Mouse (Mus musculus): ENCODE measurements around the gene Aifm1. TPM values are rescaled to one million over a fixed set of nuclear protein-coding genes. Genes with fewer than 3 reads are reported as not detected.

Gene Aifm1
- total RNA-seq, 1 experiment: 88.9 TPM

- no peak overlapping the region; the same call in 1 of the 2 replicates for H3K27ac ChIP-seq (ENCODE audit: insufficient read depth, low read depth, low read length, poor library complexity, severe bottlenecking)
- in situ Hi-C loops (cut with MboI; ENCODE audit: low sequenced_read_pairs in 2 of 2, unreplicated experiment in 2 of 2): no loop called here
- TF ChIP-seq CHD2 (IDR thresholded peaks at IDR 0.05; ENCODE audit: low read depth, low read length) (no peak), HCFC1 (IDR thresholded peaks at IDR 0.05; ENCODE audit: borderline replicate concordance, insufficient read depth, low read length) (no peak), ZC3H11A (IDR thresholded peaks at IDR 0.05; ENCODE audit: borderline replicate concordance, low read depth, low read length) (no peak), MAFK (IDR thresholded peaks at IDR 0.05; ENCODE audit: insufficient read depth, low read depth, low read length) (no peak), ZNF384 (IDR thresholded peaks at IDR 0.05; ENCODE audit: low read depth, low read length) (no peak)
- H3K4me1 ChIP-seq (ENCODE audit: control insufficient read depth in 2 of 2, insufficient read depth in 2 of 2, low read length in 2 of 2, poor library complexity in 1 of 2): peaks cover 1 to 9% of the 10 kb centered on the region in 2 experiments; a peak in 2 of 4 replicates
- DNase-seq (ENCODE audit: low read depth, low spot score): no peak
- H3K9ac ChIP-seq (ENCODE audit: insufficient read depth, low read depth, low read length, poor library complexity, severe bottlenecking): no peak overlapping the region
- no peaks in the 10 kb centered on the region for H3K9me3 ChIP-seq (ENCODE audit: control insufficient read depth, insufficient read depth, low read depth, low read length)
- no peak overlapping the region for H3K4me3 ChIP-seq (ENCODE audit: insufficient read depth in 1 of 2, low read depth in 1 of 2, low read length in 2 of 2, poor library complexity in 1 of 2, severe bottlenecking in 1 of 2)
- H3K36me3 ChIP-seq (ENCODE audit: control insufficient read depth, insufficient read depth, low read length, poor library complexity, severe bottlenecking): no peaks in the 10 kb centered on the region
These were observed 83.8 kb downstream of the Aifm1 start for GRCm38 (mm10) chrX:48429538-48429937.

GRCm38 (mm10) chrX:48429100-48429499 is 84.3 kb downstream of the Aifm1 start:
- H3K4me1 ChIP-seq (ENCODE audit: control insufficient read depth in 2 of 2, insufficient read depth in 2 of 2, low read length in 2 of 2, poor library complexity in 1 of 2): peaks cover 1 to 13% of the 10 kb centered on the region in 2 experiments; a peak in 2 of 4 replicates
- in situ Hi-C loops (cut with MboI; ENCODE audit: low sequenced_read_pairs in 2 of 2, unreplicated experiment in 2 of 2): no loop called here
- no peaks in the 10 kb centered on the region for H3K9me3 ChIP-seq (ENCODE audit: control insufficient read depth, insufficient read depth, low read depth, low read length)
- H3K36me3 ChIP-seq (ENCODE audit: control insufficient read depth, insufficient read depth, low read length, poor library complexity, severe bottlenecking): no peaks in the 10 kb centered on the region
- H3K4me3 ChIP-seq (ENCODE audit: insufficient read depth in 1 of 2, low read depth in 1 of 2, low read length in 2 of 2, poor library complexity in 1 of 2, severe bottlenecking in 1 of 2): no peak overlapping the region
- DNase-seq (ENCODE audit: low read depth, low spot score): no peak
- H3K9ac ChIP-seq (ENCODE audit: insufficient read depth, low read depth, low read length, poor library complexity, severe bottlenecking): no peak overlapping the region
- H3K27ac ChIP-seq (ENCODE audit: insufficient read depth, low read depth, low read length, poor library complexity, severe bottlenecking): no peak overlapping the region
- TF ChIP-seq CHD2 (IDR thresholded peaks at IDR 0.05; ENCODE audit: low read depth, low read length) (no peak), ZNF384 (IDR thresholded peaks at IDR 0.05; ENCODE audit: low read depth, low read length) (0 out of 2 replicates have a peak, but pooled peaks have one; percentile 20), MAFK (IDR thresholded peaks at IDR 0.05; ENCODE audit: insufficient read depth, low read depth, low read length) (no peak)

DNA sequence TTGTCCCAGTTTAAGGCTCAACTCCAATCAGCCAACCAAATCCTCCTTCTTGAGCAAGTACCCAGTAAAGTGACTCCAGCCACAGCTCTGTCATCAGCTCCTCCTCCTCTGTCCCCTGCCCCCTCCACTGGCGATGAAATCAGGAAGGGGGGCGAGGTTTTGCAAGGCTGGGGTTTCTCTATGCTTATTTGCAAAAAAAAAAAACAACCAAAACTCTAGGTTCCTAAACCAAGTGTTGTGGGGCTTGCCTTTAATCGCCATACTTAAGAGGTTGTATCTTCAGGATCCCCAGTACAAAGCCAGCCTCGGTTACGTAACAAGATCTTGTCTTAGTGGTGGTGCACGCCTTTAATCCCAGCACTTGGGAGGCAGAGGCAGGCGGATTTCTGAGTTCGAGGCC is 84.7 kb downstream of the Aifm1 start:
- no peaks in the 10 kb centered on the region for H3K36me3 ChIP-seq (ENCODE audit: control insufficient read depth, insufficient read depth, low read length, poor library complexity, severe bottlenecking)
- no peaks in the 10 kb centered on the region for H3K9me3 ChIP-seq (ENCODE audit: control insufficient read depth, insufficient read depth, low read depth, low read length)
- H3K4me3 ChIP-seq (ENCODE audit: insufficient read depth in 1 of 2, low read depth in 1 of 2, low read length in 2 of 2, poor library complexity in 1 of 2, severe bottlenecking in 1 of 2): no peak overlapping the region
- in situ Hi-C loops (cut with MboI; ENCODE audit: low sequenced_read_pairs in 2 of 2, unreplicated experiment in 2 of 2): no loop called here
- no peak overlapping the region for H3K27ac ChIP-seq (ENCODE audit: insufficient read depth, low read depth, low read length, poor library complexity, severe bottlenecking)
- TF ChIP-seq ZC3H11A (IDR thresholded peaks at IDR 0.05; ENCODE audit: borderline replicate concordance, low read depth, low read length) (no peak), ZNF384 (IDR thresholded peaks at IDR 0.05; ENCODE audit: low read depth, low read length) (no peak), HCFC1 (IDR thresholded peaks at IDR 0.05; ENCODE audit: borderline replicate concordance, insufficient read depth, low read length) (no peak), CHD2 (IDR thresholded peaks at IDR 0.05; ENCODE audit: low read depth, low read length) (no peak), MAFK (IDR thresholded peaks at IDR 0.05; ENCODE audit: insufficient read depth, low read depth, low read length) (no peak)
- peaks cover 0 to 11% of the 10 kb centered on the region in 2 experiments; a peak in 2 of 4 replicates for H3K4me1 ChIP-seq (ENCODE audit: control insufficient read depth in 2 of 2, insufficient read depth in 2 of 2, low read length in 2 of 2, poor library complexity in 1 of 2)
- H3K9ac ChIP-seq (ENCODE audit: insufficient read depth, low read depth, low read length, poor library complexity, severe bottlenecking): no peak overlapping the region
- no peak for DNase-seq (ENCODE audit: low read depth, low spot score)

GRCm38 (mm10) chrX:48428241-48428640 is 85.1 kb downstream of the Aifm1 start:
- TF ChIP-seq CHD2 (IDR thresholded peaks at IDR 0.05; ENCODE audit: low read depth, low read length) (no peak), MAFK (IDR thresholded peaks at IDR 0.05; ENCODE audit: insufficient read depth, low read depth, low read length) (no peak), ZNF384 (IDR thresholded peaks at IDR 0.05; ENCODE audit: low read depth, low read length) (peak; percentile 65), HCFC1 (IDR thresholded peaks at IDR 0.05; ENCODE audit: borderline replicate concordance, insufficient read depth, low read length) (no peak), ZC3H11A (IDR thresholded peaks at IDR 0.05; ENCODE audit: borderline replicate concordance, low read depth, low read length) (no peak)
- Histone ChIP-seq H3K9me3 (ENCODE audit: control insufficient read depth, insufficient read depth, low read depth, low read length) (no peaks in the 10 kb centered on the region), H3K36me3 (ENCODE audit: control insufficient read depth, insufficient read depth, low read length, poor library complexity, severe bottlenecking) (no peaks in the 10 kb centered on the region), H3K4me3 (ENCODE audit: insufficient read depth in 1 of 2, low read depth in 1 of 2, low read length in 2 of 2, poor library complexity in 1 of 2, severe bottlenecking in 1 of 2) (no peak overlapping the region), H3K9ac (ENCODE audit: insufficient read depth, low read depth, low read length, poor library complexity, severe bottlenecking) (no peak overlapping the region), H3K27ac (ENCODE audit: insufficient read depth, low read depth, low read length, poor library complexity, severe bottlenecking) (peak overlapping the region; percentile 47; the same call in 1 of the 2 replicates), H3K4me1 (ENCODE audit: control insufficient read depth in 2 of 2, insufficient read depth in 2 of 2, low read length in 2 of 2, poor library complexity in 1 of 2) (peaks cover 0 to 11% of the 10 kb centered on the region in 2 experiments; a peak in 2 of 4 replicates)
- in situ Hi-C loops (cut with MboI; ENCODE audit: low sequenced_read_pairs in 2 of 2, unreplicated experiment in 2 of 2): no loop called here
- DNase-seq (ENCODE audit: low read depth, low spot score): no peak

GRCm38 (mm10) chrX:48425280-48425679 is 88.1 kb downstream of the Aifm1 start:
- H3K4me3 ChIP-seq (ENCODE audit: insufficient read depth in 1 of 2, low read depth in 1 of 2, low read length in 2 of 2, poor library complexity in 1 of 2, severe bottlenecking in 1 of 2): no peak overlapping the region
- TF ChIP-seq CHD2 (IDR thresholded peaks at IDR 0.05; ENCODE audit: low read depth, low read length) (no peak), MAFK (IDR thresholded peaks at IDR 0.05; ENCODE audit: insufficient read depth, low read depth, low read length) (no peak), ZNF384 (IDR thresholded peaks at IDR 0.05; ENCODE audit: low read depth, low read length) (no peak), HCFC1 (IDR thresholded peaks at IDR 0.05; ENCODE audit: borderline replicate concordance, insufficient read depth, low read length) (no peak), ZC3H11A (IDR thresholded peaks at IDR 0.05; ENCODE audit: borderline replicate concordance, low read depth, low read length) (no peak)
- in situ Hi-C loops (cut with MboI; ENCODE audit: low sequenced_read_pairs in 2 of 2, unreplicated experiment in 2 of 2): no loop called here

More at GRCm38 (mm10) chrX:48425280-48425679, 88.1 kb downstream of the Aifm1 start:
- Histone ChIP-seq H3K4me1 (ENCODE audit: control insufficient read depth in 2 of 2, insufficient read depth in 2 of 2, low read length in 2 of 2, poor library complexity in 1 of 2) (peaks cover 0 to 7% of the 10 kb centered on the region in 2 experiments; a peak in 2 of 4 replicates), H3K9me3 (ENCODE audit: control insufficient read depth, insufficient read depth, low read depth, low read length) (no peaks in the 10 kb centered on the region), H3K27ac (ENCODE audit: insufficient read depth, low read depth, low read length, poor library complexity, severe bottlenecking) (no peak overlapping the region), H3K36me3 (ENCODE audit: control insufficient read depth, insufficient read depth, low read length, poor library complexity, severe bottlenecking) (no peaks in the 10 kb centered on the region), H3K9ac (ENCODE audit: insufficient read depth, low read depth, low read length, poor library complexity, severe bottlenecking) (no peak overlapping the region)
- DNase-seq (ENCODE audit: low read depth, low spot score): no peak
